Mouse (Mus musculus) Muller cell, postnatal 12 days (primary cell): ENCODE measurements around the gene Atad5.
"Not testable (repeated sequence)": the region's sequence is repeated elsewhere in the genome, so short reads cannot be mapped to it uniquely, and the experiment has no call there.

Experiments used
- DNase-seq: peaks from one replicate; pipeline ENCODE4 v3.0.0-alpha.2; 2015; ENCODE audit errors: inconsistent ontology term

Gene Atad5

DNA sequence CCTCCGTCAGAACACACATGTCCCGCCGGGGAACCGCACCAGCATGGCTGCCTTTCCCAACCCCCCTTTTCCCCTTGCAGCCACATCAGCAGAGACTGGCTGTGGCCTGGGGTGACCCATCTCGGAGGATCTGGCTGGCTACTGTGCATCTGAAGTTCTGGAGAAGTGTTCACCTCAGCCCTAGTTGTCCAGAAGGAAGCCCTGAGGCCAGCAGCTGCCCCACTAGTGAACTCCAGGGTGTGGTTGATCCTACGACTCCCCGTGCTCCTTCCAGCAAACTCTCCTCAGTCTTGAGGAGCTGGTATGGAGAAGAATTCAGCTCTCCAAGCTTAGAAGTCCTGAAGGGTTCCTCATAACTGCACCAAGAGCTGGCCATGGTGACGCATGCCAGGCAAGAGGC lies 89.1 kb downstream of the Atad5 start:
- DNase-seq: no peak

- no peak for DNase-seq
Measured at GRCm38 (mm10) chr11:80181021-80181749, 92.0 kb downstream of the Atad5 start.

GRCm38 (mm10) chr11:80183054-80183704 lies 94.0 kb downstream of the Atad5 start:
- DNase-seq: not testable (repeated sequence)

DNA sequence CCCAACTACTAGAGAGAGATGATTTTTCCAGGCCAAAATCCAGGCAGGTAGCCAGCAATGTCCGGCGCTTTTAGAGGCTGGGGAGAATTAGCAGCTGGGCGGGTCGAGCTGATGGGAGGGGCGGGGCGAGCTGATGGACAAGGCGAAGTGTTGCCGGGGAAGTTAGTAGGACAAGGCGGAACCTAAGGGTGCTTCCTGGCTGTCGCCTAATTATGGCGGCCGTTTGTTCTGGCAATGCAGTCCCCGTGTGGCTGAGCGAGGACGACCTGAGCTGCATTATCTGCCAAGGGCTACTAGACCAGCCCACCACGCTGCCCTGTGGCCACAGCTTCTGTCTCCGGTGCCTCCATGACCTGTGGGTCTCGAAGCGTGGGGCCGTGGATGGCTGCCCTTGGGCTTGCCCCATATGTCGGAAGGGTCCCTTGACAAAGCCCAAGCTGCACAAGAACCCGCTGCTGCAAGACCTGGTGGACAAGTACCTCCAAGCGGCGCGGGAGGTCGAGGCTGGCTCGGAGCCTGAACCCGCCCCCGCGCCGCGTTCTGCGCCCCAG lies 94.6 kb downstream of the Atad5 start, which contains the start of gene Rnf135:
TSS of gene Rnf135 (plus strand) at position 147 of the 551 bp plus-strand sequence.
- peak; percentile 95 for DNase-seq

- DNase-seq: no peak
Measured at GRCm38 (mm10) chr11:80184531-80185071, 95.4 kb downstream of the Atad5 start.
